Mouse (Mus musculus): Measurements from ENCODE around the gene Ammecr1.

Ammecr1 gene

DNA sequence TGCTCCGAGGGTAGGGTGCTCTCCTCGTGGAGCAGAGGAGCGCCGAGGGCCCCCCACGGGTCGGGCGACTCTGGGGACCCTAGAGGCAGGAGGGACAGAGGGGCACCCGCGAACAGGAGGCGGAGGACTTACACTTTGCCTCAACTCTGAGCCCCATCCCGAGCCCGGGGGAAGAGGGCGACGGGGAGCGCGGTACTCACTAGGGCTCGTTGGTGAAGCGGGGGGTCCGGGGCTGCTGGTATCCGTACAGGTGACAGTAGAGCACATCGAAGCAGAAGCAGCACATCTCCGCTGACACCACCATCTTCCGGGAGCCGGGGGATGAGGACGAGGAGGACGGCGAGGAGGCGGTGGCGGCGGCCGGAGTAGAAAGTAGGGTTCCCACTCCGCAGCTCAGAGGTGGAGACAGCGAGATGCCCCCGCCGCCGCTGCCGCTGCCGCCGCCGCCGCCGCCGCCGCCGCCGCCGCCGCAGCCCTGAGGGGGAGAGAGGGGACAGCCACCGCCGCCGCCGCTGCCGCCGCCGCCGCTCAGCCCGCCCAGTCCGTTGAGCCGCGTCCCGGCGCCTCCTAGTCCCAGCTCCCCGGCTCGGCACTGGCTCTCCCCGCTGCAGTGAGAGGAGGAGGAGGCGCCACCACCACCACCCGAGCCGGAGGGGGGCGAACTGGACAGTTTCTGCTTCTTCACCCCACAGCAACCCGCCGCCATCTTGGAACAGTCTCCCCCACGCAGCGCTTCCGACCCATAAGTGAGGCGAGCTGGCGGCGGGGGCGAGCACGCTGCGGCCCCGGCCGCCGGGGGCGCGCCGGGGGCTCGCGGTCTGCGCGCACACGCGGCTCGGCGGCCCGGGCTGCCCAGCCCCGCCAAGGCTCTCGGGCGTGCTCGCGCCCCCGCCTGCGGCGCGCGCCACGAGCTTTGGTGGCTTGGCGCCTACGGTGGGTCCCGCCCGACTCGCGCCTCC lies at the start of gene Ammecr1:
TSS of gene Ammecr1 (minus strand) at position 721 of the 959 bp plus-strand sequence.
- peak; percentile 63 for DNase-seq

GRCm38 (mm10) chrX:143014118-143014517 lies 47.6 kb upstream of the Ammecr1 start:
- no peak for DNase-seq

- DNase-seq: no peak
Observed at GRCm38 (mm10) chrX:143012334-143012733, 45.8 kb upstream of the Ammecr1 start.

DNA sequence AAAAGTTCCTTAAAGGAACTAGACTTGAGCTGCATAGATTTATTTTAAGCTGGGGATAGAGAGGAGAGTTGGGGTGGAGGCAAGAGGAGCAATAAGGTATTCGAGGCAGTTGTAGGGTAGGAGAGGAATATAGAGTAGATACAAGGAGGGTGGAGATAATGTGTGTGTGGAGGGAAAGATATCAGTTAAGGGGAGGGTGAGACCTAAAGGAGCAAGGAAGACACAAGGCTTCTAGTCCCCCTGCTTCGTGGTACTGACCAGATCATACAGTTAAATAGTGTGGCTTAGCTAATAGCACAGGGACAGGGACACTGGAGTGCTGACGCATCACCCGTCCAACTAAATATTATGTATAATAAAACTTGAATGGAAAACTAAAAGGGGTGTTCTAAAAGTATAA lies 45.3 kb upstream of the Ammecr1 start:
- no peak for DNase-seq

GRCm38 (mm10) chrX:143004131-143004846 lies 37.8 kb upstream of the Ammecr1 start:
- DNase-seq: no peak

- DNase-seq: no peak
Observed at GRCm38 (mm10) chrX:142997214-142997613, 30.7 kb upstream of the Ammecr1 start.

GRCm38 (mm10) chrX:142994514-142994913 lies 28.0 kb upstream of the Ammecr1 start:
- no peak for DNase-seq

- no peak for DNase-seq
Observed at GRCm38 (mm10) chrX:142984170-142984569, 17.6 kb upstream of the Ammecr1 start.

- DNase-seq: no peak
Observed at GRCm38 (mm10) chrX:142983638-142984037, 17.1 kb upstream of the Ammecr1 start.

GRCm38 (mm10) chrX:142981530-142982130 lies 15.1 kb upstream of the Ammecr1 start:
- DNase-seq: no peak

DNA sequence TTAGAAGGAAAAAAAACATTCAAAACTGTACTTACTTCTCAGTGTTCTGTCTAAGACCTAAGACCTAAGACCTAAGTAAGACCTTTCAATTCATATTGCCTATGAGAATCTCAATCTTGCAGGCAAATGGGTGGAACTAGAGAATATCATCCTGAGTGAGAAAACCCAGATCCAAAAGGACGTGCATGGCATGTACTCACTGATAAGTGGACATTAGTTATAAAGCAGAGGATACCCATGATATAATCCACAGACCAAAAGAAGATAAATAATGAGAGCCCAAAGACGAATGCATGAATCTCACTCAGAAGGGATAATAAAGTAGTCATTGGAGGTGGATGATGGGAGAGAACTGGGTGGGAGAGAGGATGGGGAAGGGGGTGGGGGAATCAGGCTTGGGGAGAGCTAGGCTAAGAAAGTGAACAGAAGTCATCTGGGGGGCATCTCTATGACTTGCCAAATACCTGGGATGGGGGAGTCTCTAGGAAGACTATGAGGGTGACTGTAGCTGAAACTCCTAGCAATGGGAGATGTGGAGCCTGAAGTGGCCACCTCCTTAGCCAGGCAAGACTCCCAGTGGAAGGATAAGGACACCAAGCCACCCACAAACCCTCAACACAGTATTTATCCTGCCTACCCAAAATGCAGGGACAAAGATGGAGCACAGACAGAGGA lies 14.5 kb upstream of the Ammecr1 start:
- no peak for DNase-seq

DNA sequence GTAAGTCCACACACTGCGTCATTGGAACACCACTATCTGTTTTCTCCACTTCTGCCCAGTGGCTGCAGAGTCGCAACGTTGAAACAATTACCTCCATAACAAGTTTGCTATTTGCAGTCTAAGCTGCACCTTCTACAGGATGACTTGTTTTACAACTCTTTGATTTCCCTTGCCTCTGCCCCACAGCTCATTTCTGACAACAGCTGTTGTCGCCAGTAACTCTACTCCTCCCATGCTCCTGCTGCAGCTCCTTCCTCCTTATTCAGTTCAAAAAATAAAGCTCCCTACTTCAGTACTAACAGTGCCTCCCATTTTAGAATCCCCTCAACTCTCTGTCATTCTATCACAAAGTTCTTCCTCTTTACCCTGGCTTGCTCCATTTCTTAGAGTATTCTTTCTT lies 12.7 kb upstream of the Ammecr1 start:
- no peak for DNase-seq

DNA sequence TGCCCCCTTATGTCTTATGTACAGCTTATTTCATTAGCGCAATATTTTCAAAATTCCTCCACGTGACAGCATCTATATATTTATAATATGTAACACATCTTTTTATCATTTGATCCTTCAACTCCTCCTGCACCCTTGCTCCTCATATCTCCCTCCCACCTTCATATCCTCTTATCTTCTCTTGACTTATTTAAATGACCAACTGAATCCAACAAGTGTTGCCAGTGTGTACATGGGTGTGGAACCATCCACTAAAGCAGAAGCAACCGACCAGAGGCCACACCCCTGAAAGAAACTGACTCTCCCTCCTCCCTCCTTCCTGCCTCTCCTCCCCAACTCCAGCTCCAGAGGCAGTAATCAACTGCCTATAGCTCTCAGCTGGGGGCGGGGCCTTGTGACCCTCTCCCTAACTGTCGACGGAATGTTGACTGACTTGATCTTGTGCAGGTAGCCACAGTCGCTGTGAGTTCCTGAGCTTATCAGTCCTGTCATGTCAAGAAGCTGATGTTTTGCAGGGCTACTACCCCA lies 6.0 kb upstream of the Ammecr1 start:
- no peak for DNase-seq

DNA sequence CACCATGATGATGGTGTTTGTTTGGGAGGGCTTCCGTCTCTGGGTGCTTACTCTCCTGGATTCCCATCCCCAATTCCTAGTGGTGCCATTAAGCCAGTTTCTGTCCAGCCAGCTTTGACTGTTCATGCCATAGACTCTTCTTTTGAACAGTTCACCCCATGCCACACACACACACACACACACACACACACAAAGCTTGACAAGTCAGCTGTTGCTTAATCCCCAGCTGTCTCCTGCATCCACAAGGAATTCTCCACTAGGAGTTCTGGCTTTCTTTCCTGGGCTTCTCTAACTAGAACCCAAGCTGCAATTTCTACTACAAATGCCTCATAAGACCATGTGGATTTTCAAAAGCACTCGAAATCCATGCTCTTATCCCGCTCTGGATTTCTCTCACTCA lies 5.2 kb upstream of the Ammecr1 start:
- DNase-seq: no peak

GRCm38 (mm10) chrX:142967067-142967466 lies 539 bp upstream of the Ammecr1 start:
- DNase-seq: peak; percentile 3

DNA sequence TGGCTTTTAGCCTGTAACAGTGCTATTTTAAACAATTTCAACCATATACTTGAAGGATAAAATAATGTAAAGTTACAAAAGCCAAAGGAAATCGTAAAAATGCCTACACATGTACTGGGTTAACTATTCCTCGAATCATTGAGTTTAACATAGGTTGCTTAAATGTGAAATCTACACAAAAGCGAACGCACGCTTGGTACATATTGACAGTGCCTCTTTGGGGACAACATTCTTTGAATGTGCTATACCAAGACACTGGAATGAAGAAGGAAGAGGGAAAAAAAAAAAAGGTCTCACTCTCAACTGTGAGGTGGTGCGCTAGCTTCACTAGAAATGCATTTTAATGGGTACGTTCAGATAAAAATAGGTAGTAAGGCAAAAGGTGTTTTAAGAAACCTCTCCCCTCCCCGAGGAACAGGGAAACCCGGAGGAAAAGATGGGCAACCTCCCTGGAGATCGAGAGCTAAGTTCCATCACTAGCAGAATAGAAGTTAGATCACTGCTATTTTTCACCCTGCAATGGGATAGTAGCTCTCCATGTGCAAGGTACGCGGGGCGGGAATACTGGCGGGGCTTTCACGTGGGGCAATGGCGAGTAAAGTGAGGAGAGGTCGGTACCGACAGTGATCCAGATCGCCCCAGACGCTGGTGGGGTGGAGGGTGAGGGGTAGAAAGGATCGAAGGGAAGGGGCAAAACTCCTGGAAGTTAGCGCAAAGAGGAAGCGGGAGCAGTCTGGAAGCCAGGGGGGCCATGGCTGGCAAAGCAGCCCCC lies 1.1 kb downstream of the Ammecr1 start:
- DNase-seq: no peak

DNA sequence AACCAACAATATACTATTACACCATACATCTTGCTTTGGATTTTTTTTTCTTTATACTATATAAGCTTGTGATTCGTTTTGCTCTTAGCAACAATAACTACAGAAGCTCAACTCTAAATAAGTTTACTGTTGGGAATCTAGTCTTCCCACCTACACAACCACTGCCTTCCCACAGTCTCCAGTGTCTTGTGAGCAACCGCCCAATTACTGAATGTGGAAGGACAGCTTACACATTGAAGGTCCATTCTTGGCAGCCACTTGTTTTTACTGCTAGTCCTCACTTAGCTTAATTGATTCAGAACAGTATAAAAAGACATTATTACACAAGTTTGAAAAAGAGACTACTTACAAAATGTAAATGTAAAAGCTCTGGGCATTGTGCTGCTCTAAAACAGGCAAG lies 6.1 kb downstream of the Ammecr1 start:
- DNase-seq: no peak

- no peak for DNase-seq
Observed at GRCm38 (mm10) chrX:142959674-142960307, 6.7 kb downstream of the Ammecr1 start.

DNA sequence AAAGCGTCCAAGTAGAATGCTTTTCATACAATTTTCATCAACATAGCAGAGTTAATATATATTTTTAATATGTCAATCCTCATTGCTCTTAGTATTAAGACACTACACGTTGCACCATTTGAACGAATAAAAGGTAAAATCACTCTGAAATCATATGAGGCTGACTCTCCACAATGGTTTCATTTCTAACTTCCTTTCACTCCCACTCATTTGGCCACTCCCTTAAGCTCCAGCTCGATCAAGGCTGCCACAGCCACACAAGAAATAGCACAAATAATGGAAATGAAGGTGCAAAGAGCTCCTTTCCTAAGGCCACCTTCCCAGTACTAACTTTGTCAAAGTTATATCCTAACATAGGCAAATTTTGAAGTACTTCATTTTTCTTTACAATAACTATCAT lies 38.1 kb downstream of the Ammecr1 start:
- DNase-seq: no peak

DNA sequence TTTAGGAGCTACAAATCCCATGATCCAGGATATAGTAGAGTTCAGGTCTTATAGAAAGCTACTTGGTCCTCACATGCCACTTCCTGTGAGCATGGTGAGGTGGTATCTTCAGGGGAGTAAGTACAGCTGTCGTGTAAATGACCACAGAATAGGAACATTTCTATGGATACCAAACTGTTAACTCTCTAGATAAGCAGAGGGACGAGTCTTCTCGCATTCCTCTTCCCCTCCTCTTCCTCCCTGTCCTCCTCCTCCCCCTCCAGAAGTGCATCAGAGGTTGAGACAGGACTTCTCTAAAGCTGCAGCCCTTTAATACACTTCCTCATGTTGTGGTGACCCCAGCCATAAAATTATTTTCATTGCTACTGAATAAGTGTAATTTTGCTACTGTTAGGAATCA lies 49.1 kb downstream of the Ammecr1 start:
- no peak for DNase-seq

- DNase-seq: no peak
Observed at GRCm38 (mm10) chrX:142916719-142917118, 49.8 kb downstream of the Ammecr1 start.
